Mouse (Mus musculus) adrenal gland, postnatal 25 days (tissue): Measurements from ENCODE around the gene Slc44a4. TPM values are rescaled to one million over a fixed set of nuclear protein-coding genes. Genes with fewer than 3 reads are reported as not detected.
"Not testable (repeated sequence)": the region's sequence is repeated elsewhere in the genome, so short reads cannot be mapped to it uniquely, and the experiment has no call there.

ENCODE experiments used
- DNase-seq: peaks from one replicate; pipeline ENCODE4 v3.0.0; 2021; ENCODE audit warnings: mixed read lengths
- total RNA-seq: library from RNA; stranded (reverse); gene quantifications from 2 replicates; pipeline ENCODE4 v1.2.3, GENCODE M21; 2021

The Slc44a4 gene
- total RNA-seq, 1 experiment from 2014 or later: 1.7 TPM

DNA sequence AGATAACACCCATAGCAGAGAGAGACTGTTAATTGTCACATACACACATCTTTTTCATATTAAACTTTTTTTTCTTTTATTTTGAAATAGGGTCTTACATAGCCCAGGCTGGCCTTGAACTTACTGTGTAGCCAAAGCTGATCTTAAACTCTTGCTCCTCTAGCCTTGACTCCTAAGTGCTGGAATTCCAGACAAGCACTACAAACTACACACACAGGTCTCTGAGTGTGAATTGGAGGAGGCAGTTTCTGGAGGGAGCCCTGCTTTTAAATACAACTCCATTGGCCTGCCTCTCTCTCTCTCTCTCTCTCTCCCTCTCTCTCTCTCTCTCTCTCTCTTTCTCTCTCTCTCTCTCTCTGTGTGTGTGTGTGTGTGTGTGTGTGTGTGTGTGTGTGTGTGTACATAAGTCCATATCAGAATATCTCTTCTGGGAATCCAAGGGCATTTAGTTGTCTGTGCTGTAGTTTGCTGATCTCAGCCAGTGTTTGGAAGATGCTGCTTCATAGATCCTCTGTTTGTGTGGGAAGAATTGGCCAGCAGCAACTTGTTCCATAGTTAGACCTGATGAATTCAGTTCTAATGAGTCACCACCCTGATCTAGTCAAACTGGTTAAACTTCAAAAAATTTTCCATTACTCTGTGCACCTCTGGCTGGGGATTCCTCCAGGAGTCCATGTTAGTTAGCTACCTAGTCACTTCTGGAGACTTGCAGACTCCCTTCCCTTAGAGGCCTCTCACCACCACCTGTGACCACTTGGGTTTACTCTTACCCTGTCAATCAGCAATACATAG is 46.6 kb downstream of the Slc44a4 start:
- no peak for DNase-seq

GRCm38 (mm10) chr17:34962125-34962524 is 47.9 kb downstream of the Slc44a4 start:
- DNase-seq: no peak

DNA sequence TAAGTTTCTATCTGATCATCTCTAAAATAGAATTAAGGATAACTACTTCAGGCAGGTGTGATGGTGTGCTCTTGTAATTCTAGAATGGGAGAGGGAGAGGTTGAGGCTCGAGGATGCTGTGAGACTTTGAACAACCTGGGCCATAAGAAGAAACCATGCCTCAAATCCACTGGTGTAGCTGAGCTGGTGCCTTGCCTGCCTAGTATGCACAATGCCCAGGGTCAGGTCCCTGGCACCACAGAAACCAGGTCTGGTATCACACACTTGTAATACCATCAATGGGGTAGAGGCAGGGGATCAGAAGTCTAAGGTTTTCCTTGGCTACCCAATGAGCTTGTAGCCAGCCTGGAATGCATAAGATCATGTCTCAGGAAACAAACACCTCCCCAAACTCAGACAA is 48.6 kb downstream of the Slc44a4 start:
- no peak for DNase-seq

GRCm38 (mm10) chr17:34964640-34965049 is 50.4 kb downstream of the Slc44a4 start:
- no peak for DNase-seq

GRCm38 (mm10) chr17:34965627-34966026 is 51.4 kb downstream of the Slc44a4 start:
- DNase-seq: no peak

GRCm38 (mm10) chr17:34969822-34970221 is 55.6 kb downstream of the Slc44a4 start, which contains the start of gene Gm20481:
Gene Gm20481 (plus strand): TSS chr17:34969912.
- DNase-seq: not testable (repeated sequence)

DNA sequence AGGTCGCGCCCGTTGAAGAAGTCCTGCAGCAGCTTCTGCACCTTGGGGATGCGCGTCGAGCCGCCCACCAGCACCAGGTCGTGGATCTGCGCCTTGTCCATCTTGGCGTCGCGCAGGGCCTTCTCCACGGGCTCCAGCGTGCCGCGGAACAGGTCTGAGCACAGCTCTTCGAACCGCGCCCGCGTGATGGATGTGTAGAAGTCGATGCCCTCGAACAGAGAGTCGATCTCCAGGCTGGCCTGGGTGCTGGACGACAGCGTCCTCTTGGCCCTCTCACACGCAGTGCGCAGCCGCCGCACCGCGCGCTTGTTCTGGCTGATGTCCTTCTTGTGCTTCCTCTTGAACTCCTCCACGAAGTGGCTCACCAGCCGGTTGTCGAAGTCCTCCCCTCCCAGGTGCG is 56.6 kb downstream of the Slc44a4 start:
- not testable (repeated sequence) for DNase-seq

DNA sequence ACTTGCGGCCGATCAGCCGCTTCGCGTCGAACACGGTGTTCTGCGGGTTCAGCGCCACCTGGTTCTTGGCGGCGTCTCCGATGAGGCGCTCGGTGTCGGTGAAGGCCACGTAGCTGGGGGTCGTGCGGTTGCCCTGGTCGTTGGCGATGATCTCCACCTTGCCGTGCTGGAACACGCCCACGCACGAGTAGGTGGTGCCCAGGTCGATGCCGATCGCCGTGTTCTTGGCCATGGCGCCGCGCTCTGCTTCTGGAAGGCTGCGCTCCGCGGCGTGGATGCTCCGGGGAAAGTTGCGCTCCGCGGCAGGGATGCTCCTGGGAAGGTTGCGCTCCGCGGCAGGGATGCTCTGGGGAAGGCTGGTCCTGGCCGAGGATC is 57.4 kb downstream of the Slc44a4 start:
- not testable (repeated sequence) for DNase-seq

DNA sequence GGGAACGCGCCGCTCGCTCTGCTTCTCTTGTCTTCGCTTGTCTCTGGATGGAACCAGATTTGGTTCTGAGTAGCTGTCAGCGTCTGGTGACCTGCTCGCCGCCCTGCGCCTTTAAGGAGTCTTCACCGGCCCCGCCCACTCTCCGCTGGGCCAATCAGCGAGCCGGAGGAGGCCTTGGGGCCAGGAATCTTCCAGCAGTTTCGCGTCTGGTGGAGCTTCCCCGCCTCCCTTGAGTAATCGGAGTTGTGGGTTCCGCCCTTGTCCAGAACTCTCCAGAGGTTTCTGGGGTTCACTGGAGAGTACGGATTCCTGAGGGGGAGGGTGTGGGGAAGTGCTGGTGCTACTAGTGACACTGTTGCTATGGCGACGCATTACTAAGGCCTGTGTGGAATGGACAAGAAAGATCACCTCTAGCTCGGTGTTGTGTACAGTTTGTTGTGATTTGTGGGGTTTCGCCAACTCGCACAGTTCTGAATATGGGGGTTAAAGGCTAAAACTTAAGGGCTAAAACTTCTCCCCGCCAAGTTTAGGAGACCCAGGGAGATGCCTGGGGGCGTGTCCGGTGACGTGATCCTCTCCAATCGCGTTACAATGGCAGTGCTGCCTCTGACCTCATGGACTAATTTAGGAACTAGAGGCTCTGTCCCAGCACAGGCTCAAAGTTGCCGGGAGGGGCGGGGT is 57.9 kb downstream of the Slc44a4 start, which contains the start of the genes Hspa1a and Hspa1l:
Hspa1a (minus strand) TSS at position 88 of the 681 bp plus-strand sequence.
Hspa1l (plus strand) TSS at position 635 of the 681 bp plus-strand sequence.
- DNase-seq: peak; percentile 79

- peak; percentile 57 for DNase-seq
Observed at GRCm38 (mm10) chr17:34975581-34976492, 61.6 kb downstream of the Slc44a4 start.

- no peak for DNase-seq
Observed at GRCm38 (mm10) chr17:34977000-34977399, 62.7 kb downstream of the Slc44a4 start.

DNA sequence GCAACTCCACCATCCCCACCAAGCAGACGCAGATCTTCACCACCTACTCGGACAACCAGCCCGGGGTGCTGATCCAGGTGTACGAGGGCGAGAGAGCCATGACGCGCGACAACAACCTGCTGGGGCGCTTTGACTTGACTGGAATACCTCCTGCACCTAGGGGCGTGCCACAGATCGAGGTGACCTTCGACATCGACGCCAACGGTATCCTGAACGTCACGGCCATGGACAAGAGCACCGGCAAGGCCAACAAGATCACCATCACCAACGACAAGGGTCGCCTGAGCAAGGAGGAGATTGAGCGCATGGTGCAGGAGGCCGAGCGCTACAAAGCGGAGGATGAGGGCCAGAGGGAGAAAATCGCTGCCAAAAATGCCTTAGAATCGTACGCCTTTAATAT is 64.0 kb downstream of the Slc44a4 start:
- DNase-seq: no peak

DNA sequence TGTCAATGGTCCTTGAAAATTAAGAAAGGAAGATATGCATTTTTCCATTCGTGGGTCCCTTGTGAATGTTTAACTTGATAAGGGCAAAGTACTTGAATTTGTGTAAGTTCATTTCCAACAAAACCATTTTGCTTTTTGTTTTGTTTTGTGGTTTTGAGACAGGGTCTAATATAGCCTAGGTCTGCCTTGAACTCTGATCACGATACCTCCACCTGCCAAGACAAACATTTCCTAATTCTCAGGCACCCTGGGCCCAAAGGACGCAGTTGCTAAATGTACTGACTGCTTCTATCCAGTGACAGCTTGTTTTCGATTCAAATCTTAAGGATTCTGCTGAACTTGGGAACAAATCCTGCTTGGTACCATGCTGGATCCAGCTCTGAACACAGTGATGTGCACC is 65.4 kb downstream of the Slc44a4 start:
- DNase-seq: no peak

Other genes starting within 250 kb of the Slc44a4 start
- 23.7 and 25.4 TPM in 2 replicates for gene Tnxb, start 243.9 kb upstream of the Slc44a4 start, total RNA-seq
- gene C4b, start 170.6 kb upstream of the Slc44a4 start, total RNA-seq: 134 and 138 TPM in 2 replicates
- 6,026 and 7,512 TPM in 2 replicates for gene Cyp21a1, start 109.9 kb upstream of the Slc44a4 start, total RNA-seq
- gene Stk19, start 77.5 kb upstream of the Slc44a4 start, total RNA-seq: 45.1 and 45.5 TPM in 2 replicates
- gene Dxo, start 77.4 kb upstream of the Slc44a4 start, total RNA-seq: 54.8 and 65.0 TPM in 2 replicates
- 69.2 and 79.3 TPM in 2 replicates for gene Skiv2l, start 64.3 kb upstream of the Slc44a4 start, total RNA-seq
- 57.9 and 61.6 TPM in 2 replicates for gene Nelfe, start 64.1 kb upstream of the Slc44a4 start, total RNA-seq
- gene Cfb, start 51.9 kb upstream of the Slc44a4 start, total RNA-seq: 6.5 and 18.6 TPM in 2 replicates
- gene Zbtb12, start 35.0 kb upstream of the Slc44a4 start, total RNA-seq: 15.0 and 22.5 TPM in 2 replicates
- not detected in 2 replicates for gene Gm20547, start 32.4 kb upstream of the Slc44a4 start, total RNA-seq
- 71.7 and 86.4 TPM in 2 replicates for gene C2, start 16.2 kb upstream of the Slc44a4 start, total RNA-seq
- 158 and 186 TPM in 2 replicates for gene Ehmt2, start 16.0 kb upstream of the Slc44a4 start, total RNA-seq
- 26.1 and 27.6 TPM in 2 replicates for gene Neu1, start 16.8 kb downstream of the Slc44a4 start, total RNA-seq
- 29.0 and 79.3 TPM in 2 replicates for gene Hspa1b, start 44.8 kb downstream of the Slc44a4 start, total RNA-seq
- not detected in 2 replicates for gene Gm20481, start 55.4 kb downstream of the Slc44a4 start, total RNA-seq
- gene Hspa1a, start 57.7 kb downstream of the Slc44a4 start, total RNA-seq: 18.9 and 33.6 TPM in 2 replicates
- 0.27 TPM in 1 of 2 replicates, not detected in the other for gene Hspa1l, start 58.2 kb downstream of the Slc44a4 start, total RNA-seq
- gene Lsm2, start 67.4 kb downstream of the Slc44a4 start, total RNA-seq: 39.6 and 51.2 TPM in 2 replicates
- gene Vars, start 86.5 kb downstream of the Slc44a4 start, total RNA-seq: 62.4 and 64.8 TPM in 2 replicates
- 0.57 and 0.97 TPM in 2 replicates for gene Vwa7, start 102.1 kb downstream of the Slc44a4 start, total RNA-seq
- gene Sapcd1, start 113.5 kb downstream of the Slc44a4 start, total RNA-seq: 0.61 TPM in 1 of 2 replicates, not detected in the other
- gene Msh5, start 132.3 kb downstream of the Slc44a4 start, total RNA-seq: 1.3 and 1.6 TPM in 2 replicates
- 79.7 and 90.5 TPM in 2 replicates for gene Clic1, start 135.5 kb downstream of the Slc44a4 start, total RNA-seq
- 14.2 and 17.8 TPM in 2 replicates for gene Ddah2, start 144.6 kb downstream of the Slc44a4 start, total RNA-seq
- gene Ly6g6c, start 150.9 kb downstream of the Slc44a4 start, total RNA-seq: not detected in 2 replicates
- 0.24 TPM in 1 of 2 replicates, not detected in the other for gene Mpig6b, start 151.7 kb downstream of the Slc44a4 start, total RNA-seq
- gene Ly6g6e, start 162.4 kb downstream of the Slc44a4 start, total RNA-seq: not detected in 2 replicates
- gene Ly6g6d, start 163.6 kb downstream of the Slc44a4 start, total RNA-seq: 1.5 and 2.0 TPM in 2 replicates
- gene Ly6g6f, start 171.1 kb downstream of the Slc44a4 start, total RNA-seq: not detected in 2 replicates
- gene Abhd16a, start 174.8 kb downstream of the Slc44a4 start, total RNA-seq: 67.1 and 84.9 TPM in 2 replicates
- not detected in 2 replicates for gene Ly6g5c, start 193.8 kb downstream of the Slc44a4 start, total RNA-seq
- gene Ly6g5b, start 201.0 kb downstream of the Slc44a4 start, total RNA-seq: 0.30 and 0.81 TPM in 2 replicates
- gene Gpank1, start 207.0 kb downstream of the Slc44a4 start, total RNA-seq: 19.0 and 19.4 TPM in 2 replicates
- 201 and 272 TPM in 2 replicates for gene Csnk2b, start 207.6 kb downstream of the Slc44a4 start, total RNA-seq
- gene D17H6S53E, start 211.9 kb downstream of the Slc44a4 start, total RNA-seq: 23.0 and 29.7 TPM in 2 replicates
- 2.9 TPM in 1 of 2 replicates, not detected in the other for gene Apom, start 217.6 kb downstream of the Slc44a4 start, total RNA-seq
- 403 and 461 TPM in 2 replicates for gene Bag6, start 220.7 kb downstream of the Slc44a4 start, total RNA-seq